Mouse (Mus musculus): ENCODE measurements around the gene Gm20605.

- no peak for TF ChIP-seq CTCF (IDR thresholded peaks at IDR 0.05)
- no peak for TF ChIP-seq EP300 (IDR thresholded peaks at IDR 0.05)
These were observed 18.9 kb upstream of the Gm20605 start for GRCm38 (mm10) chr5:137610056-137610455.
